Mouse (Mus musculus) testis, adult 2 months (tissue): Measurements from ENCODE around the gene Phrf1.

Experiments
- CTCF ChIP-seq: fragments of 200-500 bp; IDR thresholded peaks from 2 replicates; pipeline ENCODE4 v1.5.1; 2012; ENCODE audit warnings: low read depth, mild to moderate bottlenecking, inconsistent platforms, low read length, moderate library complexity; ENCODE audit not compliant: control insufficient read depth, insufficient read depth, insufficient replicate concordance
- POLR2A ChIP-seq: fragments of 200-500 bp; IDR thresholded peaks from 2 replicates; pipeline ENCODE4 v1.6.1; 2012; ENCODE audit warnings: low read depth, mild to moderate bottlenecking, inconsistent platforms, low read length, moderate library complexity; ENCODE audit not compliant: control insufficient read depth

DNA sequence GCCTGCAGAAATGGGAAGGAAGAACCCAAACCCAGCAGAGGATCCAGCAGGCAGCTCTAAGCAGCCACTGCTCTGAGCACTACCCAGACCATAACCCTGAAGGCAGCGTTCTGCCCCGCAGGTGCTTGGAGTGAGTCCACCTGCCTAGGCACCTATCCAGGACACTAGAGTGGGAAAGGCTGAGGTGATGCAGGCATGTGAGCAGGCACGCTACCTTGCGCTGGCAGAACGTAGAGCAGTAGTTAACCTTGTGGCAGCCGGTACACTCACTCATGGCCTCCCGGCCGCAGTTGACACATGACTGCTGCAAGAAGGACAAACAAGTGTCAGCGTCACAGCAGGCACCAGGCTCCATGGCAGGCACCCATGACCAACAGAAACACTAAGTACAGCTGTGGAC, 72.8 kb downstream of the Phrf1 start:
- TF ChIP-seq CTCF (no peak), POLR2A (no peak)
